Mouse (Mus musculus) forebrain, embryonic 12.5 days (tissue): ENCODE measurements at regions not wholly inside any gene's neighbourhood (a gene's known extent, or its start where the extent isn't known, plus 50 kb on each side); places are given as distances from the start of the nearest gene placed in this dataset.

Experiments
- ATAC-seq: fragments of 200-750 bp; cut with Nextera tagmentation; 2 replicates; pipeline ENCODE4 v1.8.0; 2017; ENCODE audit warnings: moderate TSS enrichment; ENCODE audit not compliant: low FRiP score
- H3K27ac ChIP-seq: fragments of 300-500 bp; sonication (generic); 2 replicates; pipeline ENCODE4 v1.5.1; 2016; ENCODE audit warnings: mild to moderate bottlenecking
- H3K27me3 ChIP-seq: fragments of 300-500 bp; sonication (generic); 2 replicates; pipeline ENCODE4 v1.6.1; 2016; ENCODE audit warnings: mild to moderate bottlenecking
- H3K36me3 ChIP-seq: fragments of 300-500 bp; sonication (generic); replicated peaks from 2 replicates; pipeline ENCODE4 v1.6.1; 2016; ENCODE audit warnings: mild to moderate bottlenecking
- H3K4me1 ChIP-seq: fragments of 300-500 bp; sonication (generic); 2 replicates; pipeline ENCODE4 v1.6.1; 2016
- H3K4me2 ChIP-seq: fragments of 300-500 bp; sonication (generic); 2 replicates; pipeline ENCODE4 v1.6.1; 2016; ENCODE audit warnings: mild to moderate bottlenecking, moderate library complexity
- H3K4me3 ChIP-seq: fragments of 300-500 bp; sonication (generic); replicated peaks from 2 replicates; pipeline ENCODE4 v1.5.1; 2016; ENCODE audit warnings: mild to moderate bottlenecking
- H3K9ac ChIP-seq: fragments of 300-500 bp; sonication (generic); 2 replicates; pipeline ENCODE4 v1.6.1; 2016; ENCODE audit warnings: mild to moderate bottlenecking
- H3K9me3 ChIP-seq: fragments of 300-500 bp; sonication (generic); 2 replicates; pipeline ENCODE4 v1.6.1; 2016
- WGBS: fragments of 180-500 bp; shearing (Covaris S2); methylation state at CpG from one replicate; pipeline ENCODE4 v1.1.7; 2016; 5-methylcytosine and 5-hydroxymethylcytosine counted together

DNA sequence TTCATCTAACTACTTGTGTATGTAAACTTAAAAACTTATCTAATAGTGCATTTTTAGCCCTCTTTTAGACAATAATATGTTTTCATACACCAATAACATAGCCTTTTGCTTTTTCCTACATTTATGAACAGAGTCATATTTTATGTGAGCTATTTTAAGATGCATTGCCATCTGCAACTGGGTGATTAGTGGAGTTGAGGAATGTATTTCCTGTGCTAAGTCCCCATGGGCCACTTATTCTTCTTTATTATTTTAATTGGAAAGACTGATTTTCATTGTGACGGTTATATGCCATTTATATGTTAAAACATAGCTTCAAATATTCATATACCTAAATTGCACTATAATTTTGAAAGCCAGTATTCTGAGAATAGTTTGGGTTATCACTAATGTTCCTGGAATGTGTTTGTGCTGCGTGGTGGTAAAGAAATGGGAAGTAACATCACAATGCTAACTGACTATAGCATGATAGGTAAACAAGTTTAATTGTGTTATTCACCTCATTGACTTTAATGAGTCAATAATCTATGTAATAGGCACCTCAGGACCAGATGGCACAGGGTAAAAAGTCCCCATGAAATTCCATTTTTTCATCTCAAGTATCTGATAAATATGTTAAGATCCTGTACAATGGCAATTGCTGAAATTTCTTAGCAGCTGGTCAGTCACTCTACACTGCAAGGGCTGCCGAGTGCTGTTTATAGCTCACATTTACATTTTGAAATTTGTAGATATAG, 1671.5 kb downstream of the Efnb2 start:
- Histone ChIP-seq H3K9me3 (no peaks in the 10 kb centered on the region), H3K27ac (no peak overlapping the region), H3K4me1 (no peaks in the 10 kb centered on the region), H3K4me2 (no peak overlapping the region), H3K4me3 (no peak overlapping the region), H3K36me3 (no peaks in the 10 kb centered on the region), H3K9ac (no peak overlapping the region), H3K27me3 (no peaks in the 10 kb centered on the region)
- ATAC-seq, result no peak
- 80% methylated on average over 3 of the region's 3 CpGs for WGBS

DNA sequence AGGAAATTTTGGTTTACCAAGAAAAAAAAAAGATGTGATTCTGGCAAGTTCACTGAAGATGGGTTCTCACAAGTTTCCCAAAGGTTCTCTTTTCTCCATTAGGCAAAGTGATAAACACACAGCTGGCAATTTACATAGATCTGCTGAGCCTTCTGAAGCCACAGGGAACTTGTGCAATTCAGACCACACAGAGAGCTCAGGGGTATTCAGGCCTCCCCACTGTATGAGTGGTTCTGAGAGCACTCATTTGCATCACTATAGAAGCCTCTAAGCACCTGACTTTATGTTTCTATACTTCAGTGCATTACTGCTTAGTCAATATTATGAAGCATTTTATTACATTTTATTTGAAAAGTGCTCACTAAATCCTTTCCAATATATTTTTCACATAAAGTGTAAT, 1687.1 kb downstream of the Efnb2 start:
- no peaks in the 10 kb centered on the region for H3K27me3 ChIP-seq
- no peak overlapping the region for H3K9ac ChIP-seq
- H3K36me3 ChIP-seq, result no peaks in the 10 kb centered on the region
- no peaks in the 10 kb centered on the region for H3K9me3 ChIP-seq
- H3K27ac ChIP-seq, result no peak overlapping the region
- no peak for ATAC-seq
- H3K4me1 ChIP-seq, result no peaks in the 10 kb centered on the region
- H3K4me3 ChIP-seq, result no peak overlapping the region
- no peak overlapping the region for H3K4me2 ChIP-seq

DNA sequence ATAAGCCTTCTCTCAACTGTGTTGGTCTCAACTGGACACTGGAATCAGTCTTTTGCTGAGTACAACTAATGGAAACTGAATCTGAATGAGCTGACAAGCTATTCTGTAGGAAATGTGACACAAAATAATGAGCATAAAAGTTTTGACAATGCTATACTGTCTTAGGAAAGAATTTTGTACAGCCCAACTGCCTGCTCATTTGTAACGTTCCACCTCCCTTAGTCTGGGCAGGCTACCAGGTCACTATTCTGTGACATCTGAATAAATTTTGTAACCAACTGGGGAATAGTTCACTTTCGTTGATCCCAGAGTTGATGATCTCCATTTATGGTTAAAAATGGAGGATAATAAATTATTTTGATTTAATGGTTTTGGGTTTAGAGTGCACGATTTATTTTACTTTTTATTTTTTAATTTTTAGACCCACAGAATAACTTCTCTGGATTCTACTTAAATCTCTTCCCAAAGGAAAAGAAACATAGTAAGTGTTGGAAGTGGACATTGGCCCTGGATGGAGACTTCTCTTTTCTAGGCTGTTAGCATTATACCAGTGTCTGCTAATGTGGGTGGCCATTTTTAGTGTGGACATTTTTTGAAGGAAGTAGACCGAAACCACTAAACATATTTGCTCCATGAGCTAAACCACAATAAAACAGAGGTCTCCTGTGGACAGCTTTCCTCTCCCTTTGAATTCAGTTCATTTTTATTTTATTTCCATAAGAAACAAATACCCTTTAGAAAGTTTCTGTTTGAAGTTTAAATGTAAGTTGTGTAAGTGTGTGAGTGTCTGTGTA, 1697.8 kb downstream of the Efnb2 start:
- no peak overlapping the region for H3K4me3 ChIP-seq
- H3K27me3 ChIP-seq, result no peaks in the 10 kb centered on the region

DNA sequence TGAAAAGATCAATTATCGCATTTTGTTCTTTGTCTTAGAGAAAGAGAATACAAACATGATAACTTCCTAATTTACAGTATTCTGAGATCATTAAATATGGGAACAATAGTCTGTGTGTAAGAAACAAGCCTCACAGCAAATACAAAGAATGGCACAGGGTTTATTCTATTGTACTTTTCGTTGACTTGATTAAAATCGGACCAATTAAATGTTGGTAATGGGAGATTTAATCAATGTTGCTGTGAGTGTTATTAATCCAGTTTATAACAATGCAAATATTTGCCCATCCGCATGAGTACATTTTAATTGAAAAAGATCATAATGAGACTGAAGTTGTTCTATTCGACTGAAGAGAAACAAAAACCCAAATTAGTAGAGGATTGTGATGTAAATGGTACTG, 1703.0 kb downstream of the Efnb2 start:
- 84% methylated on average over 5 of the region's 5 CpGs for WGBS
- no peaks in the 10 kb centered on the region for H3K9me3 ChIP-seq
- no peak overlapping the region for H3K9ac ChIP-seq
- no peak overlapping the region for H3K4me2 ChIP-seq
- no peak for ATAC-seq
- H3K4me1 ChIP-seq, result no peaks in the 10 kb centered on the region
- H3K4me3 ChIP-seq, result no peak overlapping the region
- H3K27ac ChIP-seq, result no peak overlapping the region
- H3K36me3 ChIP-seq, result no peaks in the 10 kb centered on the region
- H3K27me3 ChIP-seq, result no peaks in the 10 kb centered on the region

More for the DNA sequence above, 1697.8 kb downstream of the Efnb2 start:
- no peak overlapping the region for H3K9ac ChIP-seq
- H3K9me3 ChIP-seq, result no peaks in the 10 kb centered on the region
- no peak overlapping the region for H3K4me2 ChIP-seq
- no peak overlapping the region for H3K27ac ChIP-seq
- WGBS, result 93% methylated on average over 4 of the region's 4 CpGs
- no peak for ATAC-seq
- H3K4me1 ChIP-seq, result no peaks in the 10 kb centered on the region
- H3K36me3 ChIP-seq, result no peaks in the 10 kb centered on the region

DNA sequence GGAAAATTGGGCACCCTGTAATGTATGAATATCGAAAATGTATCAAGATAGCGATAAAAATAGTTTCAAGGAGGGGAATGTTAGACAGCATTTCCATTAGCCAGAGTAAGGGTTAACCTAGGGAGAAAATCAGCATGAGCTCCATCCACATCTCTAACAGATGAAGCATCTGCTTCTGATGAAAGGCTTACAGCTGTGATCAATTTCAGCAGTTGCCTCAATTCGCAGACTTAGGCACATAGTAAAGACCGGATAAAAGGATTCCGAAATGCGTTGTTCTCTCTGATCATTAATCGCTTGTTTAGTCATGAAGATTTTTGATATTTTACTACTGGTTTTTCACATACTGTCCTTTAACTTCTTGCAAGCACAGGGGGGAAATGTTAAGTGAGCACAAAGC, 1706.8 kb downstream of the Efnb2 start:
- no peaks in the 10 kb centered on the region for H3K36me3 ChIP-seq
- ATAC-seq, result no peak
- H3K9ac ChIP-seq, result no peak overlapping the region
- H3K4me2 ChIP-seq, result no peak overlapping the region
- WGBS, result 73% methylated on average over 7 of the region's 7 CpGs
- H3K4me1 ChIP-seq, result no peaks in the 10 kb centered on the region
- H3K27ac ChIP-seq, result no peak overlapping the region
- H3K27me3 ChIP-seq, result no peaks in the 10 kb centered on the region
- no peaks in the 10 kb centered on the region for H3K9me3 ChIP-seq
- no peak overlapping the region for H3K4me3 ChIP-seq

DNA sequence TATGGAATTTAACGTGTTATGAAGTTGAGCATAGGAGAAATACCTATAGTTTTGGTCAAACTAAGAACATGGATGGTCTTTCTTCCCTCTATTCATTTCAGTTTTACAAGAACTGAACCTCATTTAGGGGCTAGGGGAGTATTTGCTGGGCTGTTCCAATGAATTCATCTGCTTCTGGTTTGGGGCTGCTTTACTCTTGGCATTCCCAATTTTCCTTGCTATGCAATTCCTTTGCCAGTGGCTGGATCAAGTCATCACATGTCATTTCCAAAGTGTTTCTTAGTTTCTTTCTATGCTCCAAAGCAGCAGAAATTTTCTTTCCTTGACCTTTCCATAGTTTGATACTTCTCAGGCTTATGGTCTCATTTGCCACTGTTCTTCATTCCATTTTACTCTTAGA, 1738.6 kb downstream of the Efnb2 start:
- Histone ChIP-seq H3K4me3 (no peak overlapping the region), H3K9me3 (no peaks in the 10 kb centered on the region), H3K4me1 (no peaks in the 10 kb centered on the region), H3K9ac (no peak overlapping the region), H3K4me2 (no peak overlapping the region), H3K27ac (no peak overlapping the region), H3K36me3 (no peaks in the 10 kb centered on the region), H3K27me3 (no peaks in the 10 kb centered on the region)
- no peak for ATAC-seq
- WGBS, result 80% methylated on average over 1 of the region's 1 CpGs

DNA sequence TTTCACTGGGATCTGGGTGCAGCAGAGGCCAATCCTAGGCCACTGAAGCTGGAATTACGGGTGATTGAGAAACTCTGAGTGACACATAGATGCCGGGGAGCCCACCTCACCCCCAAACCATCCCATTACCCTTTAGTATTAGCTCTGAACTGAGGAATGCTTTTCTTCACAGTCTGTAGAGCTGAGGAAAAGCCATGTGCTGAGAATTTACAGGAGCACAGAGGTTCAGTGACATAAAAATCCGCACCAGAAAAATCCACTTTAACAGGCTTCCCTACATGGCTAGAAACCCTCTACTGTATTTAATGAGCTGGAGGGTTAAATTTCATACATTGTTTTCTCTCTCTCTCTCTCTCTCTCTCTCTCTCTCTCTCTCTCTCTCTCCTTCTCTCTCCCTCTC, 1753.4 kb downstream of the Efnb2 start:
- Histone ChIP-seq H3K27ac (no peak overlapping the region), H3K9me3 (no peaks in the 10 kb centered on the region), H3K4me3 (no peak overlapping the region), H3K4me2 (no peak overlapping the region), H3K36me3 (no peaks in the 10 kb centered on the region), H3K4me1 (no peaks in the 10 kb centered on the region), H3K9ac (no peak overlapping the region), H3K27me3 (no peaks in the 10 kb centered on the region)
- 77% methylated on average over 3 of the region's 3 CpGs for WGBS
- ATAC-seq, result no peak

DNA sequence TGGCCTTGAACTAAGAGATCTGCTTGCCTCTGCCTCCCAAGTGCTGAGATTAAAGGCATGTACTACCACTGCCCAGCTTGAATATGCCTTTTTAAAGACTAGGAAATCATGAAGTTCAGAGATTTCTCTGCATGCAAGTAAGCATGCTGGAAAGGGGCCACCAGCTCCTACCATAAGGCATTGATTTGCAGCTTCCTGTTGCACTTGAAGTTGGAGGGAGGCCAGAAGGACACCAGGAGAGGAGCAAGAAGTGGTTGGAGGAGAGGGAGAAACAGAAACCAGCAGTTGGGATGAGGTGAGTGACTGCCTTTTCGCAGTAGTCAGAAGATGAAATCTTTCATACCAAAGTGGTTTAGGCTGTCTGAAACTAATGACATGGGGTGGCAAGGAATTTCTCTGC, 1769.6 kb downstream of the Efnb2 start:
- H3K4me1 ChIP-seq, result no peaks in the 10 kb centered on the region
- 91% methylated on average over 1 of the region's 1 CpGs for WGBS

DNA sequence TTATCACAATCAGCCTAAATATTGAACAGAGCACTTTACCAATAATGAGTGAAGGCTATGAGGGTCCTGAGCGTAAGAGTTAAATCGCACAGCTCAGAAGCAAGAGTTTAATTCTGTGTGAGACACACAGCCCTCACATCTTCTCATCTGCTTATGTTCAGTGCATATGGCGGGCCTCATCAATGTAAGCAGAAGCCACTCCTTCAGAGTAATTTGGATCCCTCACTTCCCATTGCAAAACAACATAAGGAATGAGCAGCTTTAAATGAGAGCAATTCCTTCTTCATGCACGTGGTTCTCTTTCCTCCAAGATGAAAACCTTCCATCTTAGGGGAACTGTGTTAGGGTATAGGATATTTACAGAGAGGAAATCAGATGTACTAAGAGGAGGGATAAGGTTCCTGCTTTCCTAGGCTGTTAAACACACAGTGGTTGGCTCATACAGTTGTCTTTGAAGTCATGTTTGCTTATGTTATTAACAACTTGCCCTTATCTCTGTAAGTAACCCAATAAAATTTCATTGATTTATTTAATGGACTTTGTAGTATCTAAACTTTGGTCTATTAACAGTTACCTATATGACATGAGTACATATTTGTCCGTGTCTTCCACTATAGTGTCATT, 1774.2 kb downstream of the Efnb2 start:
- H3K4me2 ChIP-seq, result no peak overlapping the region
- H3K4me1 ChIP-seq, result no peaks in the 10 kb centered on the region
- no peak overlapping the region for H3K4me3 ChIP-seq
- 89% methylated on average over 5 of the region's 5 CpGs for WGBS
- no peaks in the 10 kb centered on the region for H3K27me3 ChIP-seq
- no peak overlapping the region for H3K9ac ChIP-seq
- no peaks in the 10 kb centered on the region for H3K36me3 ChIP-seq
- no peak for ATAC-seq
- no peaks in the 10 kb centered on the region for H3K9me3 ChIP-seq
- H3K27ac ChIP-seq, result no peak overlapping the region

More for the DNA sequence above, 1769.6 kb downstream of the Efnb2 start:
- H3K27ac ChIP-seq, result no peak overlapping the region
- H3K4me2 ChIP-seq, result no peak overlapping the region
- no peak overlapping the region for H3K4me3 ChIP-seq
- no peaks in the 10 kb centered on the region for H3K27me3 ChIP-seq
- no peak for ATAC-seq
- no peak overlapping the region for H3K9ac ChIP-seq
- no peaks in the 10 kb centered on the region for H3K36me3 ChIP-seq
- H3K9me3 ChIP-seq, result no peaks in the 10 kb centered on the region

DNA sequence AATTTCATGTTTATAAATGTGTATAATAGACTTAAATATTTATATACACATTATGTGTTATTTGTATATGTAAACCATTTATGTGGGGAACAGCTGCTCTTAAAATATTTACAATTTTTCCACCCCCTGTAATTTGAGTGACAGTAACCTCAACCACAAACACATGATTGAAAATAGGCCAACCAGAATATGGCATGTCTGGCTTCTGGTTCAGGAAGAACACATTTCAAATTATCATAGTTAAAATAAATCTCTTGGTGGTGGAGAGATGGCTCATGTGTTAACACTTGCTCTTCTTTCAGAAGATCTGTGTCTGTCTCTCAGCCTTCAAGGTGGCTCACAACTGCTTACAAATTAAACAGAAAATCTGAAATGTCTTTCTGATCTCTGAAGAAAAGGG, 1776.2 kb downstream of the Efnb2 start:
- Histone ChIP-seq H3K4me3 (no peak overlapping the region), H3K27me3 (no peaks in the 10 kb centered on the region), H3K9ac (no peak overlapping the region), H3K36me3 (no peaks in the 10 kb centered on the region), H3K9me3 (no peaks in the 10 kb centered on the region), H3K4me1 (no peaks in the 10 kb centered on the region), H3K27ac (no peak overlapping the region), H3K4me2 (no peak overlapping the region)
- ATAC-seq, result no peak

DNA sequence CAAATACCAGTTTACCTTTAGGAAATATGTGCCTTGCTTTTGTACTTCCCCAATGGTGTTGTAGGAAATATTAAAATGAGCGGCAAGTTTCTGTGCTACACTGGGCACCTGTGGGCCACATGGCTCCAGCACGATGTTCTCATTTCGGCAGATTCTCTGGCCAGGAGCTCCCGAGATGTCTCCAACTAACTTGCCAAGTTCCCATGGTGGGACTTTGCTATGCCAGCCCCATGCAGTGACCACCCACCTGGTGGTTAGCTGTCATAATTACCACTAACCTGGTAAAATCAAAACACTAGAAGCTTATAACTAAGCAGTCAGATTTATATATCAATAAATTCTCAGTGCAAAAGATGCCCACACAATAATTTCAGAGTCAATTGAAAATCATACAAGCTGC, 1777.5 kb upstream of the Slc10a2 start:
- Histone ChIP-seq H3K9me3 (no peaks in the 10 kb centered on the region), H3K4me1 (no peaks in the 10 kb centered on the region), H3K36me3 (no peaks in the 10 kb centered on the region), H3K9ac (no peak overlapping the region), H3K27me3 (no peaks in the 10 kb centered on the region), H3K27ac (no peak overlapping the region), H3K4me2 (no peak overlapping the region), H3K4me3 (no peak overlapping the region)
- WGBS, result 92% methylated on average over 4 of the region's 4 CpGs
- no peak for ATAC-seq
